Mouse (Mus musculus) stomach, embryonic 15.5 days (tissue): ENCODE measurements around the gene Rab25. TPM values are rescaled to one million over a fixed set of nuclear protein-coding genes. Genes with fewer than 3 reads are reported as not detected.
"Not testable (repeated sequence)": the region's sequence is repeated elsewhere in the genome, so short reads cannot be mapped to it uniquely, and the experiment has no call there.

Source experiments
- ATAC-seq: fragments of 200-750 bp; cut with Nextera tagmentation; 2 replicates; pipeline ENCODE4 v1.8.0; 2017; ENCODE audit warnings: low read depth, moderate number of reproducible peaks, moderate TSS enrichment; ENCODE audit not compliant: insufficient read depth, low FRiP score
- H3K27ac ChIP-seq: fragments of 300-500 bp; sonication (generic); 2 replicates; pipeline ENCODE4 v1.5.1; 2015; ENCODE audit warnings: mild to moderate bottlenecking, inconsistent platforms
- H3K27me3 ChIP-seq: fragments of 300-500 bp; sonication (generic); replicated peaks from 2 replicates; pipeline ENCODE4 v1.6.1; 2015; ENCODE audit warnings: inconsistent platforms
- H3K36me3 ChIP-seq: fragments of 300-500 bp; sonication (generic); 2 replicates; pipeline ENCODE4 v1.6.1; 2015; ENCODE audit warnings: inconsistent platforms
- H3K4me1 ChIP-seq: fragments of 300-500 bp; sonication (generic); 2 replicates; pipeline ENCODE4 v1.6.1; 2015; ENCODE audit warnings: inconsistent platforms
- H3K4me2 ChIP-seq: fragments of 300-500 bp; sonication (generic); 2 replicates; pipeline ENCODE4 v1.6.1; 2015; ENCODE audit warnings: mild to moderate bottlenecking, inconsistent platforms
- H3K4me3 ChIP-seq: fragments of 300-500 bp; sonication (generic); replicated peaks from 2 replicates; pipeline ENCODE4 v1.5.1; 2015; ENCODE audit warnings: inconsistent platforms
- H3K9ac ChIP-seq: fragments of 300-500 bp; sonication (generic); 2 replicates; pipeline ENCODE4 v1.6.1; 2015; ENCODE audit warnings: inconsistent platforms
- H3K9me3 ChIP-seq: fragments of 300-500 bp; sonication (generic); 2 replicates; pipeline ENCODE4 v1.6.1; 2016; ENCODE audit warnings: inconsistent platforms
- WGBS: fragments of 180-500 bp; shearing (Covaris S2); methylation state at CpG from one replicate; pipeline ENCODE4 v1.1.7; 2015; 5-methylcytosine and 5-hydroxymethylcytosine counted together
- polyA plus RNA-seq: library from polyadenylated mRNA; unstranded; fragments of >200 nt; fragmentation: Nextera tagmentation; extraction: Ambion mirVana; gene quantifications from 2 replicates; pipeline ENCODE4 v1.2.1, GENCODE M21; 2015

Rab25 gene
- polyA plus RNA-seq: 86.9 and 90.6 TPM in 2 replicates

GRCm38 (mm10) chr3:88548180-88548917, at the start of gene Rab25:
Rab25 (minus strand) TSS chr3:88548300.
- WGBS: 40% methylated on average over 18 of the region's 18 CpGs
- no peaks in the 10 kb centered on the region for H3K36me3 ChIP-seq
- no peaks in the 10 kb centered on the region for H3K9me3 ChIP-seq
- H3K4me2 ChIP-seq: peak within 1 kb of the TSS; percentile 50
- H3K27ac ChIP-seq: peak within 1 kb of the TSS; percentile 78
- no peak within 1 kb of the TSS for H3K9ac ChIP-seq
- no peaks in the 10 kb centered on the region for H3K27me3 ChIP-seq
- peak within 1 kb of the TSS; percentile 34 for H3K4me3 ChIP-seq
- peak; percentile 15; the same call in 1 of the 2 replicates for ATAC-seq
- H3K4me1 ChIP-seq: peaks cover 24% of the 10 kb centered on the region

DNA sequence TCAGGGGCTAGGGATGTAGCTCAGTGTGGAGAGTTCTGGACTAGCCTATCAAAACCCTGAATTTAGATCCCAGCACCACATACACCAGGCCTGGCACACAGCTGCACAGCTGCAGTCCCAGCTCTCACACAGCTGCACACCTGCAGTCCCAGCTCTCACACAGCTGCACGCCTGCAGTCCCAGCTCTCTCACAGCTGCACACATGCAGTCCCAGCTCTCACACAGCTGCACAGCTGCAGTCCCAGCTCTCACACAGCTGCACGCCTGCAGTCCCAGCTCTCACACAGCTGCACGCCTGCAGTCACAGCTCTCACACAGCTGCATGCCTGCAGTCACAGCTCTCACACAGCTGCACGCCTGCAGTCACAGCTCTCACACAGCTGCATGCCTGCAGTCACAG, 48.4 kb upstream of the Rab25 start:
- H3K27ac ChIP-seq, H3K4me3 ChIP-seq, H3K27me3 ChIP-seq, H3K9ac ChIP-seq, H3K9me3 ChIP-seq, H3K4me2 ChIP-seq, ATAC-seq, H3K36me3 ChIP-seq: not testable (repeated sequence)
- 79% methylated on average over 4 of the region's 4 CpGs for WGBS
- peaks cover 19% of the 10 kb centered on the region for H3K4me1 ChIP-seq

GRCm38 (mm10) chr3:88593893-88594580, 45.9 kb upstream of the Rab25 start:
- Histone ChIP-seq H3K4me1 (peaks cover 23% of the 10 kb centered on the region), H3K27me3 (no peaks in the 10 kb centered on the region), H3K9ac (no peak overlapping the region), H3K36me3 (no peaks in the 10 kb centered on the region), H3K27ac (no peak overlapping the region), H3K4me2 (0 out of 2 replicates have a peak overlapping the region, but pooled peaks have one; percentile 16), H3K9me3 (no peaks in the 10 kb centered on the region), H3K4me3 (no peak overlapping the region)
- WGBS: 38% methylated on average over 10 of the region's 10 CpGs
- no peak for ATAC-seq

- no peaks in the 10 kb centered on the region for H3K9me3 ChIP-seq
- 68% methylated on average over 10 of the region's 10 CpGs for WGBS
- H3K27ac ChIP-seq: no peak overlapping the region
- peak; percentile 31; the same call in 1 of the 2 replicates for ATAC-seq
- H3K4me1 ChIP-seq: peaks cover 23% of the 10 kb centered on the region
- peaks cover 8% of the 10 kb centered on the region for H3K36me3 ChIP-seq
- H3K4me2 ChIP-seq: 0 out of 2 replicates have a peak overlapping the region, but pooled peaks have one; percentile 2
- no peak overlapping the region for H3K4me3 ChIP-seq
- no peak overlapping the region for H3K9ac ChIP-seq
- no peaks in the 10 kb centered on the region for H3K27me3 ChIP-seq
These were observed 45.0 kb upstream of the Rab25 start for GRCm38 (mm10) chr3:88592942-88593576.

DNA sequence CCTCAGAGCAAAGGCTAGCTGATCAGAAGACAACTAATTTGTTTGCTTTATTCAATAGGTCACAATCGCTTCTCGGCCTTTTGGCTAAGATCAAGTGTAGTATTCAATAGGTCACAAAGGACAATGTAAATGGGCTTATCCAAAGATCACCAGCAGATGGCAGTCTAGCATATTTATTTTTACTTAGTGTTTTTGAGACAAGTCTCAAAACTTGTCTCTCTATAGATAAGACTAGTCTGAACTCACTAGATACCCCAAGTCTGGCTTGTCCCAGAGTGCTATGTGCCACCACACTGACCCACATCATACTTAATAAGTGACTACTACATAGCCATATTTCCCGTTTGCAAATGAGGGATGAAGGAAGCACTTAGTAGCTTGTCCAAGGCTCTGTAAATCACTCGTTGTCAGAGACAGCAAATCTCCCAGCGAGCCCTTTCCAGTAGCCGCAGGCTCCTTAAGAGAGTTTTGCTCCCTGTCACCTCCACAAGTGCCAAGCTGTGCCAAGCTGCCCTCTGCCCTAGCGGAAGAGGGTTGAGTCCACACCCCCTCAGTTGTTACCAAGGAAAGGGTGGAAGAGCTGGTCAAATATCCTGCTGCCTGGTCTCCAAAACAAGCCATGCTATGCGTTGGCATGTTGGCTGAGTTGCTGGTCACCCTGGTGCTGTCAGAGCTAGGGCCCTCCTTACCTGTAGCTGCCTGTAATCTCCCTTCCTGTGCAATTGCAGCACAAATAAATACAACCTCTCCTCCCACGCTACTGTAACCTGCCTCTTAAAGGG, 44.0 kb upstream of the Rab25 start:
- H3K4me2 ChIP-seq: peak overlapping the region; percentile 27; the same call in 1 of the 2 replicates
- no peaks in the 10 kb centered on the region for H3K27me3 ChIP-seq
- no peaks in the 10 kb centered on the region for H3K9me3 ChIP-seq
- 22% methylated on average over 9 of the region's 9 CpGs for WGBS
- H3K9ac ChIP-seq: no peak overlapping the region
- ATAC-seq: no peak
- peaks cover 17% of the 10 kb centered on the region for H3K36me3 ChIP-seq
- H3K4me3 ChIP-seq: no peak overlapping the region
- H3K4me1 ChIP-seq: peaks cover 23% of the 10 kb centered on the region
- H3K27ac ChIP-seq: no peak overlapping the region

- no peak overlapping the region for H3K27ac ChIP-seq
- H3K27me3 ChIP-seq: no peaks in the 10 kb centered on the region
- ATAC-seq: 0 out of 2 replicates have a peak, but pooled peaks have one; percentile 27
- peaks cover 24% of the 10 kb centered on the region for H3K36me3 ChIP-seq
- no peak overlapping the region for H3K9ac ChIP-seq
- WGBS: 56% methylated on average over 3 of the region's 3 CpGs
- no peak overlapping the region for H3K4me2 ChIP-seq
- H3K4me1 ChIP-seq: peaks cover 23% of the 10 kb centered on the region
- no peak overlapping the region for H3K4me3 ChIP-seq
- no peaks in the 10 kb centered on the region for H3K9me3 ChIP-seq
These were observed 42.9 kb upstream of the Rab25 start for GRCm38 (mm10) chr3:88591044-88591443.

DNA sequence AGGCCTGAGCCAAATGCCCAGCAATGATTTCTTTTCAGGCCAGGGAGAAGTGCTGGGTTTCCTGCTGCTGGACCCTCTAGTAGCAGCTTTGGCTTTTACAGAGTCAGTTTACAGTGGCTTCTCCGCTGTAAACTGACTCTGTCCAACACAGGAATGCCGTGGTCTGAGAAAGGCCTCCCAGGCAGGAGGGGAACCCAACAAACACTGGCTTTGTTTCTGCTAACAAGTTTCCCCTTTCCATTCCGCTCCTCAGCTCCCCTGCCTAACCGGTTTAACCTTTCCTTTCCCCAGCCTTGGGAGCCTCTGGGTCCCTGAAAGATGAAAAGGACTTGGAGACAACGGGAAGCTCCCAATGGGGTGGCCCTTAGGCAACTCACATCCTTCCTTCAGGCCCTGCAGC, 42.1 kb upstream of the Rab25 start:
- no peak for ATAC-seq
- Histone ChIP-seq H3K4me1 (peaks cover 23% of the 10 kb centered on the region), H3K4me2 (no peak overlapping the region), H3K27me3 (no peaks in the 10 kb centered on the region), H3K36me3 (peaks cover 30% of the 10 kb centered on the region), H3K9me3 (no peaks in the 10 kb centered on the region), H3K9ac (no peak overlapping the region), H3K4me3 (no peak overlapping the region), H3K27ac (0 out of 2 replicates have a peak overlapping the region, but pooled peaks have one; percentile 4)
- 22% methylated on average over 5 of the region's 5 CpGs for WGBS

- no peak overlapping the region for H3K9ac ChIP-seq
- WGBS: 90% methylated on average over 5 of the region's 5 CpGs
- no peak for ATAC-seq
- peaks cover 45% of the 10 kb centered on the region for H3K36me3 ChIP-seq
- H3K4me2 ChIP-seq: no peak overlapping the region
- H3K4me3 ChIP-seq: no peak overlapping the region
- no peaks in the 10 kb centered on the region for H3K9me3 ChIP-seq
- H3K4me1 ChIP-seq: 0 out of 2 replicates have a peak, but pooled peaks cover 4% of the 10 kb centered on the region
- H3K27me3 ChIP-seq: no peaks in the 10 kb centered on the region
- H3K27ac ChIP-seq: no peak overlapping the region
These were observed 38.5 kb upstream of the Rab25 start for GRCm38 (mm10) chr3:88586640-88587039.

- no peak for ATAC-seq
- H3K4me3 ChIP-seq: no peak overlapping the region
- peaks cover 45% of the 10 kb centered on the region for H3K36me3 ChIP-seq
- no peaks in the 10 kb centered on the region for H3K27me3 ChIP-seq
- H3K4me2 ChIP-seq: no peak overlapping the region
- H3K27ac ChIP-seq: no peak overlapping the region
- no peaks in the 10 kb centered on the region for H3K9me3 ChIP-seq
- 0 out of 2 replicates have a peak, but pooled peaks cover 4% of the 10 kb centered on the region for H3K4me1 ChIP-seq
- no peak overlapping the region for H3K9ac ChIP-seq
- 79% methylated on average over 6 of the region's 6 CpGs for WGBS
These were observed 37.7 kb upstream of the Rab25 start for GRCm38 (mm10) chr3:88585769-88586168.

DNA sequence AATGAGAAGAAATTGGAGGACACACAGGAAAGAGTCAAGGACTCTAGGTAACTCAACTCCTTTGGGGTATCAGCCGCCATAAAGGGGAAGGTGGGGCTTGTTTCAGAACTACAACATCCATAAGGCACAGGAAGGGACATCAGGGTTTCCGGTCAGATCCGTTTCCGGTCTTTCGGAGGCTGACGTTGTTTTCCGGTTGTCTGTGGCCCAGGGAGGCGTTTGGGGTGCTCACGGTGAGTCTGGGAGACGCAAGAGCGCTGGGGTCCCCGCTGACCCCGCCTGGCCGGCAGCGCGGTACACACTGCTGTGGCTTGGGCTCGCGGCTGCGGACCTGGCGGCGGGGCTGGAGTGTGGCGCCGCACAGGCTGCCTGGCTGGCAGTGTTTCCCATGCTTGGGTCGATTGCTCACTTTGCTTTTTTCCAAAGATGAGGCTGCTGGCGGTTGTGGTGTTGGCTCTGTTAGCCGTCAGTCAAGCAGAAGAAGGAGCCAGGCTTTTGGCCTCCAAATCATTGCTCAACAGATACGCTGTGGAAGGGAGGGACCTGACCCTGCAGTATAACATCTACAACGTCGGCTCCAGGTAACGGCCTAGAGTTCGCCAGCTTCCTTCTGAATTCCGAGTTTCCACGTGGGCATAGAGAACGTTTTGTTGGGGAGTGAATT, 31.5 kb upstream of the Rab25 start:
- Histone ChIP-seq H3K4me2 (peak overlapping the region; percentile 56), H3K9me3 (no peaks in the 10 kb centered on the region), H3K36me3 (peaks cover 15% of the 10 kb centered on the region; the same call in 1 of the 2 replicates), H3K4me3 (peak overlapping the region; percentile 83), H3K9ac (peak overlapping the region; percentile 85), H3K27me3 (no peaks in the 10 kb centered on the region), H3K4me1 (peaks cover 9% of the 10 kb centered on the region; the same call in 1 of the 2 replicates), H3K27ac (peak overlapping the region; percentile 69)
- ATAC-seq: peak; percentile 82
- under 1% methylated on average over 34 of the region's 34 CpGs for WGBS
